Mouse (Mus musculus) hindbrain, embryonic 15.5 days (tissue): ENCODE results near the gene Prlr. TPM values are rescaled to one million over a fixed set of nuclear protein-coding genes. Genes with fewer than 3 reads are reported as not detected.

Experiments used
- ATAC-seq: fragments of 200-750 bp; cut with Nextera tagmentation; 2 replicates; pipeline ENCODE4 v1.8.0; 2017; ENCODE audit warnings: low read depth, moderate number of reproducible peaks, moderate TSS enrichment; ENCODE audit not compliant: low FRiP score
- H3K27ac ChIP-seq: fragments of 300-500 bp; sonication (generic); replicated peaks from 2 replicates; pipeline ENCODE4 v1.5.1; 2015; ENCODE audit warnings: mild to moderate bottlenecking, inconsistent platforms
- H3K27me3 ChIP-seq: fragments of 300-500 bp; sonication (generic); 2 replicates; pipeline ENCODE4 v1.6.1; 2015; ENCODE audit warnings: control low read depth, inconsistent platforms
- H3K36me3 ChIP-seq: fragments of 300-500 bp; sonication (generic); 2 replicates; pipeline ENCODE4 v1.6.1; 2015; ENCODE audit warnings: control low read depth, inconsistent platforms
- H3K4me1 ChIP-seq: fragments of 300-500 bp; sonication (generic); replicated peaks from 2 replicates; pipeline ENCODE4 v1.6.1; 2015; ENCODE audit warnings: control low read depth, inconsistent platforms
- H3K4me2 ChIP-seq: fragments of 300-500 bp; sonication (generic); 2 replicates; pipeline ENCODE4 v1.6.1; 2015; ENCODE audit warnings: moderate library complexity, mild to moderate bottlenecking, inconsistent platforms
- H3K4me3 ChIP-seq: fragments of 300-500 bp; sonication (generic); 2 replicates; pipeline ENCODE4 v1.5.1; 2015; ENCODE audit warnings: mild to moderate bottlenecking, inconsistent platforms
- H3K9ac ChIP-seq: fragments of 300-500 bp; sonication (generic); 2 replicates; pipeline ENCODE4 v1.6.1; 2015; ENCODE audit warnings: inconsistent platforms
- H3K9me3 ChIP-seq: fragments of 300-500 bp; sonication (generic); 2 replicates; pipeline ENCODE4 v1.6.1; 2016; ENCODE audit warnings: control low read depth, inconsistent platforms
- WGBS: fragments of 180-500 bp; shearing (Covaris S2); methylation state at CpG from one replicate; pipeline ENCODE4 v1.1.7; 2015; 5-methylcytosine and 5-hydroxymethylcytosine counted together
- polyA plus RNA-seq: library from polyadenylated mRNA; unstranded; fragments of >200 nt; fragmentation: Nextera tagmentation; extraction: Ambion mirVana; gene quantifications from 2 replicates; pipeline ENCODE4 v1.2.1, GENCODE M21; 2015

Prlr gene
- polyA plus RNA-seq, 1 experiment from 2014 or later, result 1.2 TPM

DNA sequence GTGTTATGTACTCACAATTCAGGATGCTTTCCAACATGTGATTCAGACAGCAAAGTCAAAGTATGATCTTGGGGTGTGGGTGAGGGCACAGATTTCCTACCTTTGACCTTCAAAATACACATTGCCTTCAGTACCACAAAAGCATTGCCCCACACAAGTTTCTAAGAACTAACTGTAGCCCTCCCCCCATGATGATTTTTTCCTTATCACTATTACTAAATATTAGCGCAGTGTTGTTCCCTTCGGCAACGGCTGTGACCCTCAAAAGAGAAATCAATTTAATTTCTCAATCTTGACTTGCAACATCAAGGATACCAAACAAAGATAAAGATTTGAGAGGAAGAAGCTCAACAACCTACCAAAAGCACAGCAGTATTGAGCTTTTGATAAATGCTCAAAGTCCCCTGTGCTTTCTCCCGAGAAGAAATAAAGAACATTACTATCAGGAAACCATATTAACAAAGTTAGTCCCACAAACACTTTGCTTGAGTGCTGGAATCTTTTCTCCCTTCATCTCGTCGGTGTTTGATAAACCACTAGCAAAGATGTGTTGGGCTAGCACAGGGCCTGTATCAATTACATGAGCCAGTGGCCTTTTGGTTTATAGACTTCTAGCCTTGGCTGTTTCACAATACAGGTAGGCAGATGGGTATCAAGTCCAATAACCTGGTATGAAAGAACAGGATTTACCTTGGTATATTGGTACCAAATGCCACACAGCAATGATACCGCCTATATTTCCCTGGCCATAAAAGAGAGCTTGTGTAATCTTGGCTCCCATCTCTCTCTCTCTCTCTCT, 25.7 kb downstream of the Prlr start:
- H3K4me1 ChIP-seq, result no peaks in the 10 kb centered on the region
- H3K9ac ChIP-seq, result no peak overlapping the region
- H3K27me3 ChIP-seq, result no peaks in the 10 kb centered on the region
- no peak overlapping the region for H3K27ac ChIP-seq
- no peak for ATAC-seq
- 93% methylated on average over 7 of the region's 7 CpGs for WGBS
- no peaks in the 10 kb centered on the region for H3K9me3 ChIP-seq
- no peak overlapping the region for H3K4me3 ChIP-seq
- no peaks in the 10 kb centered on the region for H3K36me3 ChIP-seq
- no peak overlapping the region for H3K4me2 ChIP-seq

DNA sequence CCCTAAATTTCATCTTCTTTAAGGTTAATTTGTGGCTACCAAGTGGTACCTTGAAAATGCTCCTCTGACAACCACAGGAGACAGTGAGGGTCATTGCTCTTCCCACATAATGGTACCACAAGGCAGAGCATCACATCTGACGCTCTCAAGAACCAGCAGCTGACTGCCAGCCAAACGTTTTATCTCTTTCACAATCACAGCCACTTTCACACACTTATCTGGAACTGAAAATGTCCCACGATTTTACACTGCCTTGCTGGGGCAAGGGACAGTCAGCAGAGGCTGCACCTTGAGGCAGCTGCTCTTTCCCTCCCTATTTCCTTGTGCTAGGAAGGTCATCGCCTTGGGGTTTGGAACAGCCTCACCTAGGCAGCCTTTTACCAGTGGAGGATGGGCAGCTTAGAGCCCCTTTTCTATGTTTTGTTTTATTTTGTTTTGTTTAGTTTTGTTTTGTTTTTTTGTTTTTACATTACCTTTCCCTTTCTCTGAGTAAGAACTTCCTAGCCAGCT, 33.3 kb downstream of the Prlr start:
- no peaks in the 10 kb centered on the region for H3K36me3 ChIP-seq
- no peaks in the 10 kb centered on the region for H3K27me3 ChIP-seq
- no peak overlapping the region for H3K4me3 ChIP-seq
- no peak overlapping the region for H3K27ac ChIP-seq
- no peak for ATAC-seq
- no peaks in the 10 kb centered on the region for H3K9me3 ChIP-seq
- no peaks in the 10 kb centered on the region for H3K4me1 ChIP-seq
- no peak overlapping the region for H3K9ac ChIP-seq
- no peak overlapping the region for H3K4me2 ChIP-seq
- 80% methylated on average over 4 of the region's 4 CpGs for WGBS

DNA sequence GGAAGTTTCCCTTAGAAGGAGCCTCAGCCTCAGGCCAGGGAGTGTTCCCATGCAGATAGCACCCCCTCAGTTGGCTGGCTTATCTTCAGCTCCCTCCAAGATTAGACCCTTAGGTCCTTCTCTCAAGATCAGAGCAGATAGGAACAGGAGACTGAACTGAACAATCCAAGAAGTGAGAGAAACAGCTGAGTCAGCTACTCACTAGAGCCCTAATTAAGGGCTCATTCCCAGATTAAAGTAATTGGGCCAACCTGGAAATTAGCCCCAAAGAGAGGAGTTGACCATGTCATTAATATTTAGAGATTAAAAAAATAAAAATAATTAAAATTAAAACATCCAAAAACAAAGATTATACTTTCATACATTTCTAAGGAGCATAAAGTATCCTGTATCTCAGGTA, 35.0 kb downstream of the Prlr start:
- no peaks in the 10 kb centered on the region for H3K9me3 ChIP-seq
- no peaks in the 10 kb centered on the region for H3K4me1 ChIP-seq
- no peak overlapping the region for H3K9ac ChIP-seq
- H3K4me3 ChIP-seq, result no peak overlapping the region
- H3K36me3 ChIP-seq, result no peaks in the 10 kb centered on the region
- no peak for ATAC-seq
- no peak overlapping the region for H3K27ac ChIP-seq
- no peaks in the 10 kb centered on the region for H3K27me3 ChIP-seq
- no peak overlapping the region for H3K4me2 ChIP-seq

DNA sequence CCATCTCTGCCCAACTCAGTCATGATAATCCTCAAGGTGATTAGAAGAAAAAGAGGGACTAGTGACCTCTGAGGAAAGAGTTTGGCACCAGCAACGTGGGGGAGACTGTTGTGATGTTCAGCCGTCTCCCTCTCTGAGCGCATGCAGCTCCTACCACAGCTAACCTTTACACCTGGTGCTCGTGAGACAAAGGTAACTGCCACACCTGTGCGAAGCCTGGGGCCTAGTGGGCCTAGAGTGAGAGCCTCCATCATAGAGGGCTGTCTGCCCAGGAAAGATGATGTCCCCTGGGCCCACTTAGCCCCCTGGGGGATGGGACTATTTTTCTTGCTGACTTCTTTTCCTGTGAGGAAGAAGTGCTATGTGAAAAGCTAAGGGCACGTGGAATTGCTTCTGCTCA, 36.2 kb downstream of the Prlr start:
- Histone ChIP-seq H3K27ac (no peak overlapping the region), H3K9me3 (no peaks in the 10 kb centered on the region), H3K4me2 (no peak overlapping the region), H3K27me3 (no peaks in the 10 kb centered on the region), H3K36me3 (no peaks in the 10 kb centered on the region), H3K4me1 (no peaks in the 10 kb centered on the region), H3K9ac (no peak overlapping the region), H3K4me3 (no peak overlapping the region)
- ATAC-seq, result no peak
- WGBS, result 89% methylated on average over 6 of the region's 6 CpGs

DNA sequence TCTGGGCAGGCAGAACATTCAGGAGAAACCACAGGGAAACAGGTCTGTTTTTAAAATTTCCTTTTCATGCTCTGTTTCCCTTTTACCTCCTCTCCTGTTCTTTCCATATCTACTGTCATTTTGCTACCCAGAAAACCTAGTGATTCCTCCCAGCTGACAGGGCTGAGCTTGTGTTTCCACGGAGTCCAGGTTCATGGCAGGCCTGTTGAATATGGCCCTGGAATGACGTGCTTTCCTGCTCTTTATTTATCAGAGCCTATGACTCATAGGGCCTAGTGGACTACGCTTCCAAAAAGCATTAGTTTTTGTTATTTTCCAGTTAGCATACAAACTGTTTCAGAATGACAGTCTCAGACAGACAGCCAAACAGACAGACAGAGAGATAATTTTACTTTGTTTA, 36.7 kb downstream of the Prlr start:
- Histone ChIP-seq H3K27ac (no peak overlapping the region), H3K9ac (no peak overlapping the region), H3K4me1 (no peaks in the 10 kb centered on the region), H3K4me3 (no peak overlapping the region), H3K4me2 (no peak overlapping the region), H3K36me3 (no peaks in the 10 kb centered on the region), H3K27me3 (no peaks in the 10 kb centered on the region), H3K9me3 (no peaks in the 10 kb centered on the region)
- ATAC-seq, result no peak
- 86% methylated on average over 3 of the region's 3 CpGs for WGBS

DNA sequence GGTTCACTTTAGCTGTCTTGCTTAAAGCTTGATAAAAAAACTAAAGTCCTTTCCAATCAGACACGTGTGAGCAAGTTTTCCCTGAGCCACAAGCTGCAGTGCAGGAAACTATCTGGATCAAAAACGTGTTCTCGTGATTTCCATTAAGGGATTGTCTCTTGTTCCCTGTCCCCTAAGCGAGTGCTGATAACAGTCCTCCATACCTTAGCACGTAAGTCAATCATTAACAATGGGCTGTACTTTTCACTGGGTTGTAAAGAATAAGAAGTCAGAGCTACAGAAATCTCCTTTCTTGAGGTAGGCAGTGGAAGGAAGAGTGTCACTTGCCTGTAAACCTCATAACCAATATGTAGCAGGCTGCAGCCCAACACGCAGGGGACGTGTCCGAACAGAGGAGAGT, 38.7 kb downstream of the Prlr start:
- no peaks in the 10 kb centered on the region for H3K27me3 ChIP-seq
- no peak overlapping the region for H3K27ac ChIP-seq
- H3K4me1 ChIP-seq, result no peaks in the 10 kb centered on the region
- no peaks in the 10 kb centered on the region for H3K9me3 ChIP-seq
- ATAC-seq, result no peak
- no peak overlapping the region for H3K4me2 ChIP-seq
- WGBS, result 87% methylated on average over 8 of the region's 8 CpGs
- H3K36me3 ChIP-seq, result no peaks in the 10 kb centered on the region
- H3K9ac ChIP-seq, result no peak overlapping the region
- H3K4me3 ChIP-seq, result no peak overlapping the region

DNA sequence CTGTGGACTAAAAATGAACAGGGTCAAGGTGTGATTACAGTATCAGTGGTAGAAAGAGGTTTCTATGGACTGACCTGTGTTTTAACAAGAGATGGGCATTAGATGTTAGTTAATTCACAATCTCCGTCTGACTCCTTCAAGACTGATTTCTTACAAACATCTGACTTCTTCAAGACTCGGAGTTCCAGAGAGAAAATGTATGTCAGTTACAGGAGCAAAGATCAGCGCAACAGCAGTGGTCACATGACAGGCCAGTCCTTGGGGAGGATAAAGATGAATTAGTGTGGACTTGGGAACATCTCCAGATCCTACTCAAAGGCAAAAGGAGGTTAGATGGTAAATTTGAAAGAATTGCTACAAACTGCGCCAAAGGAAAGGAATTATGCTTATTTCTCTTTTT, 39.2 kb downstream of the Prlr start:
- Histone ChIP-seq H3K27me3 (no peaks in the 10 kb centered on the region), H3K27ac (no peak overlapping the region), H3K4me1 (no peaks in the 10 kb centered on the region), H3K9ac (no peak overlapping the region), H3K4me2 (no peak overlapping the region), H3K4me3 (no peak overlapping the region), H3K9me3 (no peaks in the 10 kb centered on the region), H3K36me3 (no peaks in the 10 kb centered on the region)
- no peak for ATAC-seq
- WGBS, result 94% methylated on average over 4 of the region's 4 CpGs

DNA sequence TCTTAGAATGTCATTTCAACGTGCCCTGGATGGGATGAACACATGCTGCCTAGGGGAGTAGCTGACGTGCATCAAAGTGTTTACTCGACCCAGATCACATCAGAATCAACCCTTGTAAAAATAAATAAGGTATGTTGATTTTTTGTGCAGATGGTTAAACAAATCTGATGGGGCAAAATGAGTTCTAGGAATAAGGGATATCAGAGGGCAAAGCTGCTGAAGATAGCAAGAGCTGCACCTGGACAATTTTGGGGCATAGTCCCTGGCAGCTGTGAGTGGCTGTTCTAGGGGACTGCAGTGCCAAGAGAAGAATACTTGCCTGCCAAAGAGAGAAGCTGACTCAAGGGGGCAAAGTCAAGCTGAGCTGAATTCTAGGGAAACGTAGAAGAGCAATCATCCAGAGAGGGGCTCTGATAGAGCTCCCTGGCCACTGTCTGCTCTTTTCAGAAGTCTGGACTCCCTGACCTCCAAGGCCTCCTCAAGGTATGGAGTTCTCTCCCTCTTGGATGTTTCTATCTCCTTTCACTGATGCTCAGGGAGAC, 46.6 kb downstream of the Prlr start:
- Histone ChIP-seq H3K27ac (no peak overlapping the region), H3K4me2 (no peak overlapping the region), H3K36me3 (no peaks in the 10 kb centered on the region), H3K9me3 (no peaks in the 10 kb centered on the region), H3K9ac (no peak overlapping the region), H3K4me1 (no peaks in the 10 kb centered on the region), H3K4me3 (no peak overlapping the region), H3K27me3 (no peaks in the 10 kb centered on the region)
- 79% methylated on average over 4 of the region's 4 CpGs for WGBS
- no peak for ATAC-seq

DNA sequence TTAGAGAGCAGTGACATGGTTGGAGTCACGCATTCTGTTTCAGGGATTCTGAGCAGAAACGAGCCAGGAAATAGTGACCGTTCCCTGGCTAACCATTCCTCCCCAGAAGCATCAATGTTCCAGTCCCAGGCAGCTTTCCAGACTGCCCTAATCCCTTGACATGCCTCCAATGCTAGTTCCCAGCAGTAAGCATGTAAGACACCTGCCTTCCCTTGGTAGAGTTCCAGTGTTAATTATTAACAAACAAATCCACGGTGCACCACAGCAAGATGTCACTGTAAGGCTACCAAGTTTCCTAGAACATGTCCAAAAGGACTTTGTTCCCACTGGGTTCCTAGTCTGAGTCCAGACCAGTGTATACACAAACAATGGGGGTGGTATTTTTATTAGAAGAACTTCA, 48.7 kb downstream of the Prlr start:
- 80% methylated on average over 4 of the region's 4 CpGs for WGBS
- ATAC-seq, result no peak

DNA sequence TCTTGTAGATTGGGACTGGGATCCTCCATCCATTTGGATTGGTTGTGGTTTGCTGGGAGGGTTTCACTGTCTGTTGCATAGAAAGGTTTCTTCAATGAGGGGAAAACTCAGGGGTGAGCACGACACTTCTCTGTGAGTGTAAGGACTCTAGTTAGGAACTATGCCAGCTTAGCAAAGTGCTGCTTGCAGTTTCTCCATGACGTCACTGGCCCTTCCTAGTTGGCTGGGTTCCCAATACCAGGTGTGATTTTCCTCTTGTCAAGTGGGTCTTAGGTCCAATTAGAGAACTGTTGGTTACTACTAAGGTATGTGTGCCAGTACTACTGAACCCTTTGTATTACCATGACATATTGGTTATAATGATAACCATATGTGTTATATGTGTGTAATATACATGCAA, 51.6 kb downstream of the Prlr start:
- H3K9ac ChIP-seq, result no peak overlapping the region
- no peaks in the 10 kb centered on the region for H3K27me3 ChIP-seq
- H3K36me3 ChIP-seq, result no peaks in the 10 kb centered on the region
- ATAC-seq, result no peak
- no peak overlapping the region for H3K27ac ChIP-seq
- no peaks in the 10 kb centered on the region for H3K9me3 ChIP-seq
- H3K4me1 ChIP-seq, result no peaks in the 10 kb centered on the region
- no peak overlapping the region for H3K4me2 ChIP-seq
- 90% methylated on average over 2 of the region's 2 CpGs for WGBS
- no peak overlapping the region for H3K4me3 ChIP-seq

More for the DNA sequence above, 48.7 kb downstream of the Prlr start:
- H3K27ac ChIP-seq, result no peak overlapping the region
- no peaks in the 10 kb centered on the region for H3K27me3 ChIP-seq
- no peak overlapping the region for H3K9ac ChIP-seq
- H3K4me2 ChIP-seq, result no peak overlapping the region
- H3K4me3 ChIP-seq, result no peak overlapping the region
- H3K9me3 ChIP-seq, result no peaks in the 10 kb centered on the region
- H3K36me3 ChIP-seq, result no peaks in the 10 kb centered on the region
- H3K4me1 ChIP-seq, result no peaks in the 10 kb centered on the region

DNA sequence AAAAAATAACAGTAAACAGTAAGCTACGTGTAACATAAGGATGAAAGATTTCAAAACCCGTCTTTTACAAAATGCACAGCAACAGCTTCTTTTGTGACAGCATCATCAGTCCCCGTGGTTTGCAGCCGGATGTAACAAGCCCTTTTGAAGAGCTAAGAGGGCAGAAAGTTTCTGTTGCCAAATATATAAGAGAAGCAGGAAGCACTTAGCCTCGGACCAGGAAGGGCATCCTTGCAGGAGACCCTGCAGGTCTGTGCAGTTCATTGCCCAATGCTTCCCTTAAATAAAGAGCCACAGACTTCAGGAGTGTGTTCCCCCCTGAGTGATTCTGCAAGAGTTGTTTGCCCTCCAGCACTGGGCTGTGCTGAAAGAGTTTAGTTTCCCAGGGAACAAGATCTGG, 58.9 kb downstream of the Prlr start:
- no peaks in the 10 kb centered on the region for H3K4me1 ChIP-seq
- ATAC-seq, result no peak
- no peak overlapping the region for H3K4me2 ChIP-seq
- H3K9me3 ChIP-seq, result no peaks in the 10 kb centered on the region
- H3K27ac ChIP-seq, result no peak overlapping the region
- no peak overlapping the region for H3K4me3 ChIP-seq
- H3K36me3 ChIP-seq, result no peaks in the 10 kb centered on the region
- H3K9ac ChIP-seq, result no peak overlapping the region
- H3K27me3 ChIP-seq, result no peaks in the 10 kb centered on the region
- 86% methylated on average over 5 of the region's 5 CpGs for WGBS

DNA sequence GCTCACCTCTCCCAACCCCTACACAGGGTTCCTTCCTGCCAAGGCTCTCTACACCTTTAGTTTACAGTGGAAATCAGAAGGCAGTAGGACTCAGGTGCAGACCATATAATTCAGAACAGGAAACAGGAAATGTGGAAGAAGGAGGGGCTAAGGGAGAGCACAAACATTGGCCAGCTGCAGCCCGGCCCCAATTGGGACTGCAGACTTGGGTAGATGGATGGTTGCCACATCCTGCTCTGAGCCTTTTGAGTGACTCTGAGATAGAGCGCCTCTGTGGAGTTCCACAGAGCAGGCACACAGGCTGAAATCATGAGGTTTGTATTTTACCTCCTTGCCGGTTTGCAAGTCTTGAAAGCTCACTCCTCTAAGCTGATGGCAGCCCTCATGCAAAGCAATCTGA, 59.8 kb downstream of the Prlr start:
- H3K4me3 ChIP-seq, result no peak overlapping the region
- H3K27ac ChIP-seq, result no peak overlapping the region
- no peak for ATAC-seq
- no peak overlapping the region for H3K4me2 ChIP-seq
- no peaks in the 10 kb centered on the region for H3K9me3 ChIP-seq
- no peaks in the 10 kb centered on the region for H3K36me3 ChIP-seq
- H3K27me3 ChIP-seq, result no peaks in the 10 kb centered on the region
- no peak overlapping the region for H3K9ac ChIP-seq
- no peaks in the 10 kb centered on the region for H3K4me1 ChIP-seq
- 95% methylated on average over 3 of the region's 3 CpGs for WGBS

DNA sequence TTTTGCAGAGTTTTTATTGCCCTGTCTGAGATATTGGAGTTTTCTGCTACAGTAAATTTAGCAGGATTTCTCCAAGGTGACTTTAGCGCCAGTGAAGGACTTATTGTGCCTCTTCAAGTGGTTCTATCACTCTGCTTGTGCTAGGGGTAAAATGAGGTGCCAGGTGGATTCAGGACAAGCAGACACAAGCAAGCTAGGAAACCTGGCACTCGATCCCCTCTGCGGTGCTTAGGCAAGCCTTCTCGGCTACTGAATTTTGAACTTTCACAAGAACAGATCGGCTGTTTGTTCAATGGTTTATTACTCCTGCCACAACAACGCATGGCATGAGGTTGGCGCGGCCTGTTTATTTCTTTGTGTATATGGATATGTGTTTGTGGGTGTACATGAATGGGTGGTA, 61.4 kb downstream of the Prlr start:
- Histone ChIP-seq H3K4me3 (no peak overlapping the region), H3K9me3 (no peaks in the 10 kb centered on the region), H3K9ac (no peak overlapping the region), H3K4me2 (no peak overlapping the region), H3K4me1 (no peaks in the 10 kb centered on the region), H3K36me3 (no peaks in the 10 kb centered on the region), H3K27me3 (no peaks in the 10 kb centered on the region), H3K27ac (no peak overlapping the region)
- 94% methylated on average over 8 of the region's 8 CpGs for WGBS
- ATAC-seq, result no peak
